Mouse (Mus musculus) E14TG2a.4 (cell line): ENCODE data around the gene Gm21093.
"Not testable (repeated sequence)": the region's sequence is repeated elsewhere in the genome, so short reads cannot be mapped to it uniquely, and the experiment has no call there.

ENCODE experiments used
- CTCF ChIP-seq: conservative IDR thresholded peaks from 2 replicates; pipeline ENCODE4 v1.5.1; 2014; ENCODE audit warnings: low read length
- NANOG ChIP-seq: IDR thresholded peaks from 2 replicates; pipeline ENCODE4 v1.6.1; 2014; ENCODE audit warnings: borderline replicate concordance, low read length, mixed read lengths

DNA sequence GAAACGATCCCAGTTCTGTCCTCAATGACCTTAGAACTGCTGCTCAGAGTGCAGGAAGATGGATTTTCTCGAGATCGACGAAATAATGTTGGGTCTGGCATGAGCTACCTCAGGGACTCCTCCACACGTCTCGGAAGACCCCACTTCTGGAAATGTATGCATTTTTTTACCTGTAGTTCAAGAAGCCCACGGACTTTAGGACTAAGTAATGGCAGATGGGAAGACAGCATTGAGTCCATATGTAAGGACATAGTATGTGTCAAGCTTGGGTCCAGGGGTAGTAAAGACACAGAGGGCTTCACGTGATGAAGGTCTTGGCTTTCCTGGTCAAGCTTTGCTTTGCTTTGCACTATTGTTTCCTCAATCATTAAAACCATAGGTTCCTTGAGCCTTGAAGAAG is at the start of gene Gm21093:
- not testable (repeated sequence) for TF ChIP-seq CTCF, NANOG
